Mouse (Mus musculus) hematopoietic stem cell, adult 5-6 weeks (primary cell): ENCODE results near the gene Coq9. TPM values are rescaled to one million over a fixed set of nuclear protein-coding genes. Genes with fewer than 3 reads are reported as not detected.
A peak's percentile ranks its signal among the peaks of the same experiment; 100 is the strongest.
"Not testable (repeated sequence)": the region's sequence is repeated elsewhere in the genome, so short reads cannot be mapped to it uniquely, and the experiment has no call there.

ENCODE experiments used
- ATAC-seq, 2 experiments: fragments of 125-278 bp in 1 of 2; replicated peaks in 1 of 2; 2 replicates each; pipeline ENCODE4 v1.8.0; 2016 to 2017; ENCODE audit warnings: inconsistent platforms in 2 of 2, mild to moderate bottlenecking in 2 of 2, moderate number of reproducible peaks in 2 of 2, low read depth in 1 of 2, moderate TSS enrichment in 1 of 2; ENCODE audit not compliant: low FRiP score in 2 of 2, poor library complexity in 2 of 2, severe bottlenecking in 2 of 2, insufficient read depth in 1 of 2, low TSS enrichment in 1 of 2
- total RNA-seq: library from RNA; stranded (forward); fragments of 172-1452, 232-1000 nt; gene quantifications from 2 replicates; pipeline ENCODE4 v1.2.3, GENCODE M21; 2017

Coq9 gene
- total RNA-seq, 1 experiment from 2014 or later, result 39.4 TPM

GRCm38 (mm10) chr8:94814556-94814955 is 23.6 kb upstream of the Coq9 start:
- ATAC-seq, result 0 out of 4 replicates have a peak, but pooled peaks of 1 of the 2 experiments have one; percentile 9

GRCm38 (mm10) chr8:94817933-94818332 is 20.2 kb upstream of the Coq9 start:
- ATAC-seq, result no peak

- no peak for ATAC-seq
Observed at GRCm38 (mm10) chr8:94819671-94820179, 18.4 kb upstream of the Coq9 start.

GRCm38 (mm10) chr8:94820553-94820952 is 17.6 kb upstream of the Coq9 start:
- ATAC-seq, result no peak

- ATAC-seq, result no peak
Observed at GRCm38 (mm10) chr8:94821381-94821780, 16.7 kb upstream of the Coq9 start.

- peak; percentile 81 to 83 for ATAC-seq
Observed at GRCm38 (mm10) chr8:94822637-94823560, 15.2 kb upstream of the Coq9 start.

GRCm38 (mm10) chr8:94825170-94825569 is 13.0 kb upstream of the Coq9 start:
- no peak for ATAC-seq

GRCm38 (mm10) chr8:94826210-94826609 is 11.9 kb upstream of the Coq9 start:
- no peak for ATAC-seq

- no peak for ATAC-seq
Observed at GRCm38 (mm10) chr8:94828284-94828683, 9.8 kb upstream of the Coq9 start.

- not testable (repeated sequence) for ATAC-seq
Observed at GRCm38 (mm10) chr8:94833901-94834405, 4.2 kb upstream of the Coq9 start.

GRCm38 (mm10) chr8:94835751-94836150 is 2.4 kb upstream of the Coq9 start:
- not testable (repeated sequence) for ATAC-seq

GRCm38 (mm10) chr8:94836456-94837240 is 1.5 kb upstream of the Coq9 start:
- ATAC-seq, result no peak

- peak; percentile 36 to 73; a peak in 2 of 4 replicates for ATAC-seq
Observed at GRCm38 (mm10) chr8:94838600-94838999, 479 bp downstream of the Coq9 start.

- no peak for ATAC-seq
Observed at GRCm38 (mm10) chr8:94841183-94841582, 3.1 kb downstream of the Coq9 start.

- no peak for ATAC-seq
Observed at GRCm38 (mm10) chr8:94850049-94850448, 11.9 kb downstream of the Coq9 start.

- ATAC-seq, result not testable (repeated sequence)
Observed at GRCm38 (mm10) chr8:94854761-94855160, 16.6 kb downstream of the Coq9 start.

GRCm38 (mm10) chr8:94857011-94857345 is 18.9 kb downstream of the Coq9 start:
- ATAC-seq, result 0 out of 4 replicates have a peak, but pooled peaks have one; percentile 3 to 6
